Mouse (Mus musculus) midbrain, embryonic 15.5 days (tissue): ENCODE results near the gene Pakap. TPM values are rescaled to one million over a fixed set of nuclear protein-coding genes. Genes with fewer than 3 reads are reported as not detected.

Experiments used
- ATAC-seq: fragments of 200-750 bp; cut with Nextera tagmentation; replicated peaks from 2 replicates; pipeline ENCODE4 v1.8.0; 2017; ENCODE audit warnings: moderate TSS enrichment
- H3K27ac ChIP-seq: fragments of 300-500 bp; sonication (generic); 2 replicates; pipeline ENCODE4 v1.5.1; 2015; ENCODE audit warnings: mild to moderate bottlenecking, inconsistent platforms
- H3K27me3 ChIP-seq: fragments of 300-500 bp; sonication (generic); replicated peaks from 2 replicates; pipeline ENCODE4 v1.6.1; 2015; ENCODE audit warnings: inconsistent platforms
- H3K36me3 ChIP-seq: fragments of 300-500 bp; sonication (generic); replicated peaks from 2 replicates; pipeline ENCODE4 v1.6.1; 2015; ENCODE audit warnings: inconsistent platforms
- H3K4me1 ChIP-seq: fragments of 300-500 bp; sonication (generic); 2 replicates; pipeline ENCODE4 v1.6.1; 2015; ENCODE audit warnings: inconsistent platforms
- H3K4me2 ChIP-seq: fragments of 300-500 bp; sonication (generic); 2 replicates; pipeline ENCODE4 v1.6.1; 2015; ENCODE audit warnings: inconsistent platforms, mild to moderate bottlenecking, moderate library complexity
- H3K4me3 ChIP-seq: fragments of 300-500 bp; sonication (generic); 2 replicates; pipeline ENCODE4 v1.5.1; 2015; ENCODE audit warnings: mild to moderate bottlenecking, inconsistent platforms
- H3K9ac ChIP-seq: fragments of 300-500 bp; sonication (generic); 2 replicates; pipeline ENCODE4 v1.6.1; 2015; ENCODE audit warnings: mild to moderate bottlenecking, inconsistent platforms
- H3K9me3 ChIP-seq: fragments of 300-500 bp; sonication (generic); 2 replicates; pipeline ENCODE4 v1.6.1; 2016; ENCODE audit warnings: inconsistent platforms
- WGBS: fragments of 180-500 bp; shearing (Covaris S2); methylation state at CpG from one replicate; pipeline ENCODE4 v1.1.7; 2015; ENCODE audit warnings: mixed read lengths; 5-methylcytosine and 5-hydroxymethylcytosine counted together
- polyA plus RNA-seq: library from polyadenylated mRNA; unstranded; fragments of >200 nt; fragmentation: Nextera tagmentation; extraction: Ambion mirVana; gene quantifications from 2 replicates; pipeline ENCODE4 v1.2.1, GENCODE M21; 2015

Pakap gene
- polyA plus RNA-seq, 1 experiment from 2014 or later = 10.9 TPM

DNA sequence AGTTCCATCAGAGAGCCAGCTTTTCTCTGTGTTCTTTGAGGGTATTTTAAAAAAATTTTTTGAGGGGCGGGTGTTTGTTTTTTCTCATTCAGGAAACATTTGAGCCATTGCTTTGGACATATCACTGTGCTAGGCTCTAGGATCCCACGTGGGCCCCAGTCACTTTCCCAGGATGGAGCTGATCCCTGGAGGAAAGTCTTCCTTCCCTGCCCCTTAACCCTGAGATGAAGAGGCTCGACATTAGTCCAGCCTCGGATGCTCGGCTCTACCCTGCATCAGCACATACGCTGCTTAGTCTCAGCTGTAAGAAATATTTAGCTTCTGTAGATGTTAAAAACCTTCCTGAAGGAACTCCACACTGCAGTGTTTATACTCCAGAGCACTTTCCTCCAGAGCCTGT is 327.9 kb downstream of the Pakap start:
- no peak overlapping the region for H3K4me3 ChIP-seq
- WGBS = 57% methylated on average over 6 of the region's 6 CpGs
- no peak overlapping the region for H3K9ac ChIP-seq
- no peaks in the 10 kb centered on the region for H3K36me3 ChIP-seq
- H3K27me3 ChIP-seq = no peaks in the 10 kb centered on the region
- H3K4me1 ChIP-seq = 0 out of 2 replicates have a peak, but pooled peaks cover 4% of the 10 kb centered on the region
- H3K27ac ChIP-seq = no peak overlapping the region
- no peak overlapping the region for H3K4me2 ChIP-seq
- no peak for ATAC-seq
- H3K9me3 ChIP-seq = no peaks in the 10 kb centered on the region

GRCm38 (mm10) chr4:57896631-57897030 is 328.7 kb downstream of the Pakap start:
- H3K4me3 ChIP-seq = no peak overlapping the region
- no peaks in the 10 kb centered on the region for H3K36me3 ChIP-seq
- WGBS = 76% methylated on average over 3 of the region's 3 CpGs
- 0 out of 2 replicates have a peak, but pooled peaks cover 4% of the 10 kb centered on the region for H3K4me1 ChIP-seq
- no peak for ATAC-seq
- H3K4me2 ChIP-seq = no peak overlapping the region
- no peak overlapping the region for H3K27ac ChIP-seq
- no peak overlapping the region for H3K9ac ChIP-seq
- H3K9me3 ChIP-seq = no peaks in the 10 kb centered on the region
- no peaks in the 10 kb centered on the region for H3K27me3 ChIP-seq

DNA sequence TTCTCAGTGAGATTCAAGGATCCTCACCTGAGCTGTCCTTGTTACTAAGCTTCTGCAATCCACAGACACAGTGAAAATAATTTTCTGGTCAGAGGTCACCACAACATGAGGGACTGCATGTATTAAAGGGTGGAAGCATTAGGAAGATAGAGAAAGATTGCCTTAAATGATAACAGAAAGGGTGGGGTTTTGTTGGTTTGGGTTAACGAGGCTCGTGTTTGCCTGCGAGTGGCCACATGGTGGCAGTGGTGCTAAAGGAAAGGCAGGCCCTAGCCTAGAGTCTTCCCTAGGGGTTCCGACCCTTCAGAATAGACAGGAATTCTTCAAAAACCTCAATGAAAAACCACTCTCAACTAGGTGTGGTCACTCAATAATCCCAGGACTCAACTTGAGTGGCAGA is 333.2 kb downstream of the Pakap start:
- H3K9ac ChIP-seq = no peak overlapping the region
- 0 out of 2 replicates have a peak, but pooled peaks cover 5% of the 10 kb centered on the region for H3K4me1 ChIP-seq
- H3K4me2 ChIP-seq = no peak overlapping the region
- H3K27ac ChIP-seq = no peak overlapping the region
- no peak overlapping the region for H3K4me3 ChIP-seq
- no peaks in the 10 kb centered on the region for H3K9me3 ChIP-seq
- no peaks in the 10 kb centered on the region for H3K27me3 ChIP-seq
- no peaks in the 10 kb centered on the region for H3K36me3 ChIP-seq
- WGBS = 16% methylated on average over 4 of the region's 4 CpGs
- ATAC-seq = no peak; the same call in 1 of the 2 replicates

- Histone ChIP-seq H3K9ac (no peak overlapping the region), H3K4me3 (no peak overlapping the region), H3K9me3 (no peaks in the 10 kb centered on the region), H3K4me1 (0 out of 2 replicates have a peak, but pooled peaks cover 5% of the 10 kb centered on the region), H3K27me3 (no peaks in the 10 kb centered on the region), H3K4me2 (no peak overlapping the region), H3K27ac (no peak overlapping the region), H3K36me3 (no peaks in the 10 kb centered on the region)
- 84% methylated on average over 5 of the region's 5 CpGs for WGBS
- no peak for ATAC-seq
Observed at GRCm38 (mm10) chr4:57902619-57903018, 334.6 kb downstream of the Pakap start.

- H3K27ac ChIP-seq = no peak overlapping the region
- H3K36me3 ChIP-seq = no peaks in the 10 kb centered on the region
- no peak overlapping the region for H3K4me3 ChIP-seq
- H3K4me1 ChIP-seq = 0 out of 2 replicates have a peak, but pooled peaks cover 5% of the 10 kb centered on the region
- H3K27me3 ChIP-seq = no peaks in the 10 kb centered on the region
- ATAC-seq = peak; percentile 67
- no peak overlapping the region for H3K9ac ChIP-seq
- no peak overlapping the region for H3K4me2 ChIP-seq
- no peaks in the 10 kb centered on the region for H3K9me3 ChIP-seq
- WGBS = 7% methylated on average over 5 of the region's 5 CpGs
Observed at GRCm38 (mm10) chr4:57904211-57904610, 336.2 kb downstream of the Pakap start.

DNA sequence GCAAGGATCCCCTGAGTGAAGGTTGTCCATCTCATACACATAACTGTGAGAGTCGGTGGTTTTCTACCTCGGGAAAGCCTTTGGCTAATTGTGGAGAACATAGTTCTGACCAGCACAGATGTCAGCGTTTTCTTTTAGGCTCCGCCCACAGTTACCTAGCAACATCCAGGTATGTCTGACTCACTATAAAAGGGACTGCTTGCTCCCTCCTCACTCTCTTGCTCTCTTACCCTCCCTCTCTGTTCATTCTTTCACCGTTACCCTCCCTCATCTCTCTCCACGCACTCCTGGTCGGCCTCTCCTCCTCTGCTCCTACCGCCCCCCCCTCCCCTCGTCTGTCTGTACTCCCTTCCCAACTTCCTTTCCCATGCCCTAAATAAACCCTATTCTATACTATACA is 336.7 kb downstream of the Pakap start:
- ATAC-seq = peak; percentile 75
- no peak overlapping the region for H3K4me3 ChIP-seq
- no peak overlapping the region for H3K27ac ChIP-seq
- no peaks in the 10 kb centered on the region for H3K27me3 ChIP-seq
- no peaks in the 10 kb centered on the region for H3K36me3 ChIP-seq
- WGBS = 20% methylated on average over 9 of the region's 9 CpGs
- H3K9me3 ChIP-seq = no peaks in the 10 kb centered on the region
- H3K9ac ChIP-seq = no peak overlapping the region
- no peak overlapping the region for H3K4me2 ChIP-seq
- 0 out of 2 replicates have a peak, but pooled peaks cover 5% of the 10 kb centered on the region for H3K4me1 ChIP-seq

DNA sequence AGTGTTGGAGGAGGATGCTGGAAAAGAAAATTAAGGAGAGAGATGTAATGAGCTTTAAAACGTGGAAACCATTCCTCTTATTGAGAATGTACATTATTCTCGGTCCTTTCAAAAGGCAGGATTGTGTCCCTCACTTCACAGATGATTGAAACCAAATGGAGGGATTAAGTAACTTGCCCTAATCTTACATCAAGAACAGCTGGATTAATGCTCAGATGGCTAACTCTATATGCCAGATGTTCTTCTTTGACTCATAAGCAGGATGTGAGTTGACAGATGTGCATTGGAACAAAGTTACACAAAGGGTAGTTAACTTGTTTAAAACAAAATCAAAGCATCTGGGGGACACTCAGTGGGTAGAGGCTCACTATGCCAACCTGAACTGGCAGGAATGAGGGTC is 338.7 kb downstream of the Pakap start:
- WGBS = 18% methylated on average over 2 of the region's 2 CpGs
- no peaks in the 10 kb centered on the region for H3K27me3 ChIP-seq
- H3K4me1 ChIP-seq = 0 out of 2 replicates have a peak, but pooled peaks cover 5% of the 10 kb centered on the region
- H3K9me3 ChIP-seq = no peaks in the 10 kb centered on the region
- no peaks in the 10 kb centered on the region for H3K36me3 ChIP-seq
- H3K9ac ChIP-seq = no peak overlapping the region
- no peak overlapping the region for H3K4me3 ChIP-seq
- no peak overlapping the region for H3K4me2 ChIP-seq
- ATAC-seq = no peak
- H3K27ac ChIP-seq = no peak overlapping the region

DNA sequence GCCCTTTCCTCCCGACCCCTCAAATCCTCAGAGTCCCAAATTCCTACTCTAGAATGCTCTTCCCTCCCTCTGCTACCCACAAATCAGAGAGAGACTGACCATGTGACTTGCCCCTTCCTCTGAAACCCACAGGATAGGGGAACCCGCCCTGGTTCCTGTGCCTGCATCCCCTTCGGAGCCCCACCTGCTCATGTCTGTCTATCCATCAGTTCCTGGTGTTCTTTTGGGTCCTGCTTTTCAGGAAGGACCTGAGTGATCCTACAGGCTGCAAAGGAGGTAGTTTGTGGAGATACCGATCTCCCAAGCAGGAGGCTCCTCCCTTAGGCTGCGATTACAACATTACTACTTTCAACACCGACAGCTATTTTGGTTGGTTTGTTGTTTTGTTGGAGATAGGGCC is 340.9 kb downstream of the Pakap start:
- H3K27me3 ChIP-seq = no peaks in the 10 kb centered on the region
- no peak overlapping the region for H3K27ac ChIP-seq
- H3K4me2 ChIP-seq = no peak overlapping the region
- no peaks in the 10 kb centered on the region for H3K36me3 ChIP-seq
- no peak overlapping the region for H3K4me3 ChIP-seq
- 0 out of 2 replicates have a peak, but pooled peaks cover 5% of the 10 kb centered on the region for H3K4me1 ChIP-seq
- 88% methylated on average over 6 of the region's 6 CpGs for WGBS
- no peaks in the 10 kb centered on the region for H3K9me3 ChIP-seq
- H3K9ac ChIP-seq = no peak overlapping the region
- ATAC-seq = no peak

DNA sequence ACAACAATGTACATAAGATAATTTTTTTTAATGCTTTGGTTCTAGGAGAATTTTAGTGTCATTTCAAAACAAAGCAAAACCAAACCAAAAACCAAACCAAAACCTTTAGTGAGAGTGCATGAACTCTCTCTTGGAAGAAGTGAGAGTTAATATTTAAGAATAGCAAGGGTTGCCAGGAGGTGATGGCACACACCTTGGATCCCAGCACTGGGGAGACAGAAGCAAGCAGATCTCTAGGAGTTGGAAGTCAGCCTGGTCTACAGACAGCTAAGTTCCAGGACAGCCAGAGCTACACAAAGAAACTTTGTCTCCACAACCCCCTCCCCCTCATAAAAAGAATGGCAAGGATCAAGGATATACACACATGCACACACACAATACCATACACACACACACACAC is 345.0 kb downstream of the Pakap start:
- Histone ChIP-seq H3K4me2 (no peak overlapping the region), H3K4me1 (no peaks in the 10 kb centered on the region), H3K36me3 (no peaks in the 10 kb centered on the region), H3K9me3 (no peaks in the 10 kb centered on the region), H3K27me3 (no peaks in the 10 kb centered on the region), H3K27ac (no peak overlapping the region), H3K9ac (no peak overlapping the region), H3K4me3 (no peak overlapping the region)
- ATAC-seq = no peak

- H3K9ac ChIP-seq = no peak overlapping the region
- no peak overlapping the region for H3K4me2 ChIP-seq
- H3K27me3 ChIP-seq = no peaks in the 10 kb centered on the region
- no peaks in the 10 kb centered on the region for H3K4me1 ChIP-seq
- H3K27ac ChIP-seq = no peak overlapping the region
- no peaks in the 10 kb centered on the region for H3K36me3 ChIP-seq
- H3K9me3 ChIP-seq = no peaks in the 10 kb centered on the region
- H3K4me3 ChIP-seq = no peak overlapping the region
- ATAC-seq = no peak
- WGBS = 81% methylated on average over 10 of the region's 10 CpGs
Observed at GRCm38 (mm10) chr4:57914193-57915190, 346.5 kb downstream of the Pakap start.

GRCm38 (mm10) chr4:57915216-57915965 is 347.4 kb downstream of the Pakap start:
- H3K9ac ChIP-seq = no peak overlapping the region

DNA sequence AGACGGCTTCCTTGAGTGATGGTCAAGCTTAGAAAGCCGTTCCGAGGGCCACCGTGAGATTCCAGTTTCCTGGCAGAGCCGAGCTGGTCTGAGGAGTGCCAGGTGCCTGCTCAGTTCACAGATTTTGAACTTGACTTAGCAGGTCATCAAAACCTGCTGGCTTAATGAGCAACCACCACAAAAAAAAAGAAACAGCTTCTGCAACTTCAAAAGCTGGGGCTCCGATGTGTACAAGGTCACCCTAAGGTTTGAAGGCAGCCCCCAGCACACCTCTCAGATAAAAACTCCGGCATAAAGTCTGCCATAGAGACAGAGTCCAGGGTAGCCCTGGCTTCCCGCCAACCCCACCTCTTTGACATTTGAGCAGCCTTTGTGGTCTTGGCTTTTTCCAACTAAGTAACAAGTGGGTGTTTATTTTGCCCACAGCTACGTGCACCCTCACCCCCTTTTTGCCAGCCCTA is 348.3 kb downstream of the Pakap start, which contains the start of gene D630039A03Rik:
Gene D630039A03Rik, minus strand, starts transcription at position 97 of the 461 bp plus-strand sequence.
- Histone ChIP-seq H3K9me3 (no peaks in the 10 kb centered on the region), H3K4me1 (peaks cover 3% of the 10 kb centered on the region; the same call in 1 of the 2 replicates), H3K4me2 (no peak within 1 kb of the TSS), H3K27ac (no peak within 1 kb of the TSS), H3K9ac (no peak within 1 kb of the TSS), H3K4me3 (no peak within 1 kb of the TSS), H3K27me3 (no peaks in the 10 kb centered on the region), H3K36me3 (no peaks in the 10 kb centered on the region)
- ATAC-seq = no peak
- 41% methylated on average over 9 of the region's 9 CpGs for WGBS

More at GRCm38 (mm10) chr4:57915216-57915965, 347.4 kb downstream of the Pakap start:
- Histone ChIP-seq H3K36me3 (no peaks in the 10 kb centered on the region), H3K4me2 (no peak overlapping the region), H3K9me3 (no peaks in the 10 kb centered on the region), H3K27ac (no peak overlapping the region), H3K4me3 (no peak overlapping the region), H3K4me1 (peaks cover 3% of the 10 kb centered on the region; the same call in 1 of the 2 replicates), H3K27me3 (no peaks in the 10 kb centered on the region)
- no peak for ATAC-seq
- WGBS = 41% methylated on average over 17 of the region's 17 CpGs
